Mouse (Mus musculus) thymus, postnatal 25 days (tissue): ENCODE measurements around the gene Shprh.
"Not testable (repeated sequence)": the region's sequence is repeated elsewhere in the genome, so short reads cannot be mapped to it uniquely, and the experiment has no call there.

Source experiments
- DNase-seq: peaks from one replicate; pipeline ENCODE4 v3.0.0; 2022

Gene Shprh

GRCm38 (mm10) chr10:11148884-11149741, at the start of gene Shprh:
Gene Shprh (plus strand): TSS chr10:11149427.
- DNase-seq = peak; percentile 99

GRCm38 (mm10) chr10:11121781-11122180, 27.4 kb upstream of the Shprh start:
- DNase-seq = no peak

DNA sequence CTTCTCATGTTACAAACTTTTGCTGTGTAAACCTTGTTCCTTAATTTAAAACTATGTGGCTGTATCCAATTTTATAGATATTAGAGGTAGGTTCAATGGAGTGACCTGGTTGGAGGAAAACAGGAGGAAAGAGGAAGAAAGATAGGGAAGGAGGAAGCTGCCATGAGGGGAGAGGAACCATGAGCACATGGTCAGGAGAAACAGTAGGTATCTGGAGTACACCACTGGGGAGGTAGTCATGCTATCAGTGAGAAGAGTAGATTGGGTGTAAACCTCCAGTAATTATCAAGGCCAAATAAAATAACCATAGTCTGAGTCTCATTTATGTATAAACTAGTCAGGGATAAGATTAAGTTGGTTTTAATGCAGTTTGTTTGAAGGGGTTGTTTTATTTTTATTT, 3.6 kb upstream of the Shprh start:
- DNase-seq = no peak

- DNase-seq = no peak
Measured at GRCm38 (mm10) chr10:11148446-11148845, 781 bp upstream of the Shprh start.

- no peak for DNase-seq
Measured at GRCm38 (mm10) chr10:11149742-11150125, 507 bp downstream of the Shprh start.

DNA sequence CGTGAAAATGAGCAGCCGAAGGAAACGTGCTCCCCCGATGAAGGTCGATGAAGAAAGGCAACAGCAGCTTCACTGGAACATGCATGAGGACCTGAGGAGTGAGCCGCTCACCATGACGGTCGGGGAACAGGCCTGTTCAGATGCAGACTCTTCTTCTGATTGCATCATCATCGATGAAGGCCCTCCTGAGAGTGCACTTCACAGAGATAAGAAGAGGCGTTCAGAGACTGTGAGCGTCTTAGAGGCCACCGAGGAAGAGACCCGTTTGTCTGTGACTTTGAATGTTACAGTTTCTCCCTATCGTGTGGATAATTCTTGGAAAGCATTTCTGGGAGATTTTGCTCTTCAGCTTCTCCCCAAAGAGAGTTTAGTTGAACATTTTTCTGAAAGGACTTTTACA, 2.4 kb downstream of the Shprh start:
- DNase-seq = no peak

GRCm38 (mm10) chr10:11157039-11157438, 7.8 kb downstream of the Shprh start:
- no peak for DNase-seq

DNA sequence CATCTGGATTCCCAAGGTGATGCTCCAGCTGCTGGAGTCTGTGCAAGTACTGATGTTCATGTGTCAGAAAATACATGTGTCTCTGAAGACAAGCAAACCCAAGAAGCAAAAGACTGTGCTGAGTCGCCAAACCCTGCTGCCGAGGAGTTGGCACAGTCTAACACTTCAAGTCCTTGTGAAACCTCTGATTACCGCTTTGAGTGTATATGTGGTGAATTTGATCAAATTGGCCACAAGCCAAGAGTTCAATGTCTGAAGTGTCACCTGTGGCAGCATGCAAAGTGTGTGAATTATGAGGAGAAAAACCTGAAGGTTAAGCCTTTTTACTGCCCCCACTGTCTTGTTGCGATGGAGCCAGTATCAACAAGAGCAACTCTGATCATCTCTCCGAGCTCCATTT, 15.3 kb downstream of the Shprh start:
- DNase-seq = no peak

DNA sequence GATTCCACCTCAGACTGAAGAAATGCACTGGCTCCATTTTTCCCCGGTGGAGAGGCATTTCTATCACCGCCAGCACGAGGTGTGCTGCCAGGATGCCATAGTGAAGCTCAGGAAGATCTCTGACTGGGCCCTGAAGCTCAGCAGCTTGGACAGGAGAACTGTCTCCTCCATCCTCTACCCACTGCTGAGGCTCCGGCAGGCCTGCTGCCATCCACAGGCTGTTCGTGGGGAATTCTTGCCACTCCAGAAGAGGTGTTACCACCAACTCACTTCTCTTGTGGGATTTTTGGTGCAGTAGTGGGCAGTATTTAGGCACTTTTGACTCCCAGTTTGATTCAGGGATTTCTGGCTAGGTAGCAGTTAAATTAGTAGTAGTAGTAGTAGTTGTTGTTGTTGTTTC, 21.0 kb downstream of the Shprh start:
- no peak for DNase-seq

DNA sequence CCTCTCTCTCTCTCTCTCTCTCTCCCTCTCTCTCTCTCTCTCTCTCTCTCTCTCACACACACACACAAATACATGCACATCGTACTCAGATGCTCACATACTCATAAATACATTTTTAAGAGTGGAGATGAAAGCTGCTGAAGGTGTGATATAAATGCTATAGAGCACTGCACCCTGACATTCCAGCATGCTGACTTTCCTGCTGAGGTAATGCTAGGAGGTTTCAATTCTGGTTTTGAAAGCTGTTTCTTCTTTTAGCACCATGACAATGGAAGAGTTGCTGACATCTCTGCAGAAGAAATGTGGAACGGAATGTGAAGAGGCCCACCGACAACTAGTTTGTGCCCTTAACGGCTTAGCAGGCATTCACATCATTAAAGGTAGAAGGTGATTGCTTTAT, 22.4 kb downstream of the Shprh start:
- DNase-seq = no peak

DNA sequence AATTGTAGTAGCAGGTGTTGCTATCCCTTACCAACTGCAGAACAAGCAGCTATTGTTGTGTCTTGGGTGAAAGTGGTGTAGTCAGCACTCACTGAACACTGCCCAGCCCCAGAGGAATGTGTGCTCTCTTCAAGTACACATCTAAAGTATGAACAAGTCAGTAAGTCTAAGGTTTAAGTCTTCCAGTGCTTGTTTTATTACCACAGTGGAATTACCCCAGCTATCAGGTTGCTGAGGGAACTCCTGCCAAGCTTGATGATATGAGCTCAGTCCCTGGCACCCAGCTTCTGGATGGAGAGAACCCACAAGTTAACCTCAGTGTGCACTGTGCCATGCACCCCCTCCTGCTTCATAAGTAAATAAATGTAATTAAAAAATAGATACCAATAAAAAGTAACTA, 23.3 kb downstream of the Shprh start:
- no peak for DNase-seq

- DNase-seq = no peak
Measured at GRCm38 (mm10) chr10:11175801-11176482, 26.7 kb downstream of the Shprh start.

DNA sequence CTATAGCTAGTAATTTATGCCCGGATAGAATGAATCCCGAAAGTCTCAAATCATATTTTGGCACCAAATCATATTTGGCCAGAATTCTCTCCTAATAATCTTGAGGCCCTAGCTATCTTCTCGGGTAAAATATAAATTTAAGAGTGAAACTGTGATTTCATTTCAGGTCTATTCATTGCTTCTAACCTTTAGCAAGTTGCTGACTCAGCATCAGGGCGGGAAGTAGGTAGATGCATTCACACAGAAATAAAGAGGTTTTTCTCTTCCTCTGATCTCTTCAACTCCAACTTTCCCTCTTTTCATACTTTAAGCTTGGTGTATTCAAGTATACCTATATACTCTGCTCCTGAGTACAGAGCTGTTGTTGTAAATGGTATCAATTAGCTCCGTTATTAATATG, 30.9 kb downstream of the Shprh start:
- no peak for DNase-seq

DNA sequence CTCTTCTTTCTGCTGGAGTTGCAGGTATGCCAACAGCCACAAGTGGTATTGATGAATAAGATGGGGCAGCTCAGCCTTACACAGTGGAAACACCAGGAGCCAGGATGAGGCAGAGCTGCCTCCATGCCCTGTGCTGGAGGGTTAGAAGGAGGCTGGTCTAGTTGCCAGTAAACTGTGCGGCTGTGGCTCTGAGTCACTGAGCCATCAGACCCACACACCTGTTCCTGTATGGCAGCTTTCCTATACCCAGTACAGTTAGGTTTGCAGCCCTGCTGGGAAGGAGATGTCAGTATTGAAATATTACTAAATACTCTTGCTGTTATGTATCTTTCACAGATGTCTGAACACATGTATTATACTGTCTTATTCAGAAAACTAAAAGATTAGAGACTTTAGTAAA, 48.1 kb downstream of the Shprh start:
- DNase-seq = no peak

DNA sequence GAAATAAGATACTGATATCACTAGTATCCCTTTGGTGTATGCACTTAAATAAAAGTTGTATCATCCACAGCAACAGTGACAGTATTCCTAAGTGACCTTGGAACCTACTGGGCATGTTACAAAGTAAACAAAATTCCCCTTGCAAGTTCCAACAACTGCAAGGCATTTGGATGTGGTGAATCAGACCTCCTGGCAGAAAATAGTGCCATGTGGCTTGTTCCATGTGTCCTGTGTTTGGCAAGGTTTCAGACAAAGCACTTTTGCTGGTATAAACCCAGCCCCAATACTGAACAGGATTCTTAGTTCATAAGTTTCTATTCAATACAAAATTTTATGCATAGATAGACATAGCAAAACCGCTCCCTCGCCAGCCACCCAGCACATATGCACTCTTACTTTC, 49.1 kb downstream of the Shprh start:
- no peak for DNase-seq

GRCm38 (mm10) chr10:11199980-11200379, 50.8 kb downstream of the Shprh start:
- DNase-seq = no peak

- DNase-seq = not testable (repeated sequence)
Measured at GRCm38 (mm10) chr10:11205883-11206282, 56.7 kb downstream of the Shprh start.

- DNase-seq = no peak
Measured at GRCm38 (mm10) chr10:11208670-11209069, 59.4 kb downstream of the Shprh start.

- DNase-seq = no peak
Measured at GRCm38 (mm10) chr10:11212003-11212402, 62.8 kb downstream of the Shprh start.

DNA sequence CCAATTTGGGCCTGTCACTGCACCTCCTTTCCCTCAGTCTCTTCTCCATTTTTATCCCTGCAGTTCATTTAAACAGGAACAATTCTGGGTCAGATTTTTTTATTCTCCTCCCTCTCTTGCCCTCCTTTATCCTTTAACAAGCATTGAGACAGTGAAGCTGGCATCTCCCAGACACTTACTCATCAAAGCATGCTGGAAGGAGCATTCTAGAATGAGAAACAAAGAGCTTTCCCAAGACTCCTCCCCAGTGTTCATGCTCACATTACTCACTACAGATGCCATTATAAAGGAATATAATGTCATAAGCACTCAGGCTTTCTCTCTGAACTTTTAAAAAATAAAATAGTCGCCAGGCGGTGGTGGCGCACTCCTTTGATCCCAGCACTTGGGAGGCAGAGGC, 77.2 kb downstream of the Shprh start:
- DNase-seq = no peak

- DNase-seq = no peak
Measured at GRCm38 (mm10) chr10:11229545-11230178, 80.4 kb downstream of the Shprh start.

DNA sequence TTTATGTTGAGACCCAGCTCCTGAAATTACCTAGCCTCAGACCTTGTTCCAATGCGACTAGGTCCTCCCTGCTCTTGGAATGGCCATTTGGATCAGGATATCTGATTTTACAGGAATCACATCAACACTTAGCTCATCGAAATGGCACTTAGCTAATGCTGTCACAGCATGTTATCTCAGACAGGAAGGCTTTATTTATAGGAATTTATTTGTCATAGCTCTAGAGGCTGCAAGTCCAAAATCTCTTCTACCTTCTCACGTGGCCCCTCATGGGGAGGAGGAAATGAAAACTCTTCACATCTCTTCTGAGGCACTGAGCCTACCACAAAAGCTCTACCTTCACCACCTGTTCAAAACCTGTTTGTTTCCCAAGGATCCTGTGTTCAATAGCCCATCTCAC, 84.0 kb downstream of the Shprh start:
- DNase-seq = no peak

GRCm38 (mm10) chr10:11242988-11243387, 93.8 kb downstream of the Shprh start:
- DNase-seq = not testable (repeated sequence)

GRCm38 (mm10) chr10:11248210-11248609, 99.0 kb downstream of the Shprh start:
- no peak for DNase-seq
